Mouse (Mus musculus) G1E (cell line): ENCODE data around the gene Rpusd4.

Source experiments
- CTCF ChIP-seq: IDR thresholded peaks from 2 replicates; pipeline ENCODE4 v1.5.1; 2012; ENCODE audit warnings: low read depth, low read length, inconsistent platforms, mixed read lengths
- TAL1 ChIP-seq: conservative IDR thresholded peaks from 2 replicates; pipeline ENCODE4 v1.6.1; 2012; ENCODE audit warnings: low read depth, low read length, inconsistent platforms, mixed read lengths

GRCm38 (mm10) chr9:35239734-35240133 is 27.9 kb upstream of the Rpusd4 start:
- no peak for TF ChIP-seq CTCF
- TF ChIP-seq TAL1: no peak
